Mouse (Mus musculus) left cerebral cortex, adult 2 months (tissue): Measurements from ENCODE around the gene Pml. TPM values are rescaled to one million over a fixed set of nuclear protein-coding genes. Genes with fewer than 3 reads are reported as not detected.
"Not testable (repeated sequence)": the region's sequence is repeated elsewhere in the genome, so short reads cannot be mapped to it uniquely, and the experiment has no call there.

Source experiments
- DNase-seq, 2 experiments: peaks; one replicate each; pipeline ENCODE4 v3.0.0; 2021 to 2022; ENCODE audit warnings: low spot score in 2 of 2, mixed read lengths in 1 of 2; ENCODE audit errors: extremely low spot score in 1 of 2
- H3K27ac ChIP-seq: fragments of 200-600 bp; 2 replicates; pipeline ENCODE4 v1.8.1; 2022
- H3K4me3 ChIP-seq: fragments of 200-600 bp; 2 replicates; pipeline ENCODE4 v1.8.1; 2022
- CTCF ChIP-seq: fragments of 200-600 bp; IDR thresholded peaks from 2 replicates; pipeline ENCODE4 v1.8.1; 2022; ENCODE audit warnings: antibody characterized with exemption, mild to moderate bottlenecking, moderate library complexity
- intact Hi-C: fragments of 180-260 bp; cut with DNase I; formaldehyde crosslinking; loops from one replicate; pipeline ENCODE4 v1.15.1; 2025
- total RNA-seq, 2 experiments: library from RNA; stranded (reverse); gene quantifications; 2 replicates each; pipeline ENCODE4 v1.2.3; 2021

Pml gene
- total RNA-seq, 2 experiments from 2014 or later: 14.1 to 19.3 TPM

DNA sequence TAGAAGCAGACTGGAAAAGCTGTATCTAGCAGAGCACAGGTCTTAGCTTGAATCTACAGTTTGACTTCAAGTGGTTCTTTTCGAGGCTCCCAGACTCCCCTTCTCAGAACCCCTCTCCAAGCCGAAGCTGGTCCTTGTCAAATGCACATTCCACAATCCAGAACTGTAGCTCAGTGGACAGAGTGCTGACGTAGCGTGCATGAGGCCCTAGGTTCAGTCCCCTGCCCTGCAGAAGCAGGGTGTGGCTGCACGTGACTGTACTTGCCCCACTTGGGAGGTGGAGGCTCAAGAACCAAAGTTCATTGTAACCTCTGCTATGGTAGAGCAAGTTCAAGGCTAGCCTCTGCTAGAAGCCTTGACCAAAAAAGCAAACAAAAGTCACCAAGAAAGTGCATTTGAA, 30.2 kb upstream of the Pml start:
- intact Hi-C loops: loop anchor here (2.0 kb wide), 3 partner anchors 33 to 241 kb away; no protein-coding TSS in a partner anchor
- no peak for TF ChIP-seq CTCF
- no peak overlapping the region for H3K27ac ChIP-seq
- H3K4me3 ChIP-seq: no peak overlapping the region
- DNase-seq: no peak

DNA sequence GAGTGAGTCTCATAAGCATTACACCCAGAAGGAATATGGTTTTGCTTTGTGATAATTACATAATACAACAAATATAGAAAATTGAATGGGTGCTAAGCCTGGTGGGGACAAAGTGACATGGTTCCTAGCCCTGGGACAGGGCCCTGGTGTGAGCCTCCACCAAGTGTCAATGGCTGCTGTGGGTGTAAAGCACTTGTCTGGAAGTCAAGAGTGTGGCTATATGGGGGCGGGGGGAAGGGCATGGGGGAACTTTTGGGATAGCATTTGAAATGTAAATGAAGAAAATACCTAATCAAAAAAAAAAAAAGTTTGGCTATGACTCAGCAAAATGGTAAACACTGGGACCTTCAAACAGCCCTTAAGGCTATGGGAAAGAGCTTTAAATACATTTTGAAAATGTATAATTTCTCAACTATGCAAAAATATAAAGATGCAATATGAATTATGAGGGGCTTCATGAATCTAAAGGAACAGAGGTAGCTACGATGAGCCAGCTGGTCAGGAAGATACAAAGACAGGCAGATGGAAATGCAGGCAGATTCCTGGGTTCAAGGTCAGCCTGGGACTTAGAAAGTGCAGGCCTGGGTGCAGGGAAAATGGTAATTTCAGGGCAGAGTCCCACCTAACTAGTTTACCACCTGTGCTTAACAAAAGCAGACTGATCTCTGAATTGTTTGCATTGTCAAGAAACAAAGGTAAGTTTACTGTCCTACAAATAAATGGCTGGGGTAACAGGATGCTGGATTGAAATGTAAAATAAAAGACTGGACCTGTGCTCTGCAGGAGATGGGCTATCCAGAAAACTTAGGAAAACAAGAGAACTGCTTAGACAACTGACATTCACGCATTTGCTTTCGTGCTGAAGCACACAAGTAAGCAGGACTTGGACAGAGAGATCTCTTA, 29.5 kb upstream of the Pml start:
- H3K4me3 ChIP-seq: no peak overlapping the region
- H3K27ac ChIP-seq: no peak overlapping the region
- intact Hi-C loops: no loop called here
- no peak for DNase-seq
- TF ChIP-seq CTCF: no peak

DNA sequence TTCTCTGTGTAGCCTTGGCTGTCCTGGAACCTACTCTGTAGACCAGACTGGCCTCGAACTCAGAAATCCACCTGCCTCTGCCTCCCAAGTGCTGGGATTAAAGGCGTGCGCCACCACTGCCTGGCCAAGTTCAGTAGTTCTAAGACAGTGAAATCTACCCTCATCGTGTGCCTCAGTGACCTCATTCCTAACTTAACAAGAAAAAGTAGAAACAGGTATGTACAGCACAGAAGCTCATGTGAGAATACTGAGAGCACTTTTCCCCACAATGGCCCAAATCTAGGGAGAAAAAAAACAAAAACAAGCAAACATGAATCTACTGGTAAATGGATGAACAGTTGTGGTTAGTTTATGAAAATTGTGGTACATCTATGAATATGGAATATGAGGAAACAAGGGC, 28.7 kb upstream of the Pml start:
- Histone ChIP-seq H3K4me3 (no peak overlapping the region), H3K27ac (no peak overlapping the region)
- DNase-seq: no peak
- TF ChIP-seq CTCF: no peak
- intact Hi-C loops: no loop called here

DNA sequence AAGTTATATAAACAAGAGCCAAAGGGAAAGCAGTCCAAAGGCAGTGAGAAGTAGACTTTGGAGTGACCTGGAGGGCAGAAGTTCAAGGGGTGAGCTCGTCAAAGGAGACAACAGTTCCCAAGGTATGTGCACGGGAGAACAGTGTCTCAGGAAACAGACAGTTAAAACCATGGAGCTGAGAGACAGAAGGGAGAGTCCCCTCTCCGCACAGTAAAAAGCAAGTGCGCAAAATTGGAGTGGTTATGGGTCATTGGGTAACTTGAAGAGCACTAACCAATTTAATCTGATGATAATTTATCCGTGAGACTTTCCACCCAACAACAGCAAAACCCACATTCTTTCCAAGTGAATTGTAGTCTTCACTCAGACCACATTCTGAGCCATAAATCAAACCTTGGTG, 26.8 kb upstream of the Pml start:
- H3K4me3 ChIP-seq: no peak overlapping the region
- DNase-seq: no peak
- TF ChIP-seq CTCF: no peak
- H3K27ac ChIP-seq: no peak overlapping the region
- intact Hi-C loops: no loop called here

DNA sequence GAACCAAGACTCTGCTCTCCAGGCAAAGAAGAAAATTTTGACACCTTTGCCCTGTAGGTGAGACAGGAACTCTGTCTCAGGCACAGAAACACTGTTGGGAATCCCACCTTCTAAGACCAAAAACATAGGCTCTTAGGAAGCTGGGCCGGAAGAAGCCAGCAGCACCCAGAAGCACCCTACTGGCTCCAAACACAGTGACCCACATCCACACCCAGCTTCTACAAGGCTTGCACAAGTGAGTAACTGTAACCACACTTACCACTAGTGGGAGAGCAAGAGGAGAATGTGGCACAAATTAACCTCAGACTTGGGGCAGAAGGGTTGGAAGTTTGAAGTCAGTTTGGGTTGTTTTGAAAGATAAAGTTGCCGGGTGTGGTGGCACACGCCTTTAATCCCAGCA, 26.2 kb upstream of the Pml start:
- Histone ChIP-seq H3K27ac (peak overlapping the region; percentile 2), H3K4me3 (no peak overlapping the region)
- no peak for TF ChIP-seq CTCF
- intact Hi-C loops: no loop called here
- no peak for DNase-seq

DNA sequence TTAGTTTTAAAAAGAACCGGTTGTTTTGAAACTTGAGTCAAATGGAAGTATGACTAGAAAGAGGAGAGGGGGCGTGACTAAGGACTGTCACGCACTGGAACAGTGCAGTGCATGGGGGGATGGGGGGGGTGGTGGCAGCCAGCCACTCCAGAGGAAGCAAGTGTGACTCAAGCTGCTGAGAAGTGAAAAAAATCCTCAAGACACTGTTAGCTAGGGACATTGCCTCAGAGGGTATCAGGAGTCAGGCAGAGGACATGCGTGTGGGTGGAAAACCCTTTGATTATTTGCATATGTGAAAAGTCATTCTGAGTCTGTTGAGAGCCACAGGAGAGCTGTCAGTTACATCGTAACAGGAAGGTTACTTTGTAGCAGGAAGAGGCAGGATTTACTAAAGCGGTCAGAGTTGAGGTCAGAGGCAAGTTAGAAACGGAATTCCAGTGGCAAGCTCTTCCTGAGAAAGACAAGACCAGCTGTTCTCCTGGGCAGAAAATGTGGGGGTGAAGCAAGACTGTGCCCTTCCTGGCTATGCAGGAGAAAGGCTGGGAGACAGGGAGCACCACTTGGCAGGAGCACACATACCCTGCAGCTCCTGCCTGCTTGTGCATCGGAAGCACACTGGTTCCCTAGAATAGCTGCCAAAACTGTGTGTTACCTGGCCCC, 25.7 kb upstream of the Pml start:
- Histone ChIP-seq H3K27ac (peak overlapping the region; percentile 2), H3K4me3 (no peak overlapping the region)
- no peak for TF ChIP-seq CTCF
- intact Hi-C loops: no loop called here
- no peak for DNase-seq

DNA sequence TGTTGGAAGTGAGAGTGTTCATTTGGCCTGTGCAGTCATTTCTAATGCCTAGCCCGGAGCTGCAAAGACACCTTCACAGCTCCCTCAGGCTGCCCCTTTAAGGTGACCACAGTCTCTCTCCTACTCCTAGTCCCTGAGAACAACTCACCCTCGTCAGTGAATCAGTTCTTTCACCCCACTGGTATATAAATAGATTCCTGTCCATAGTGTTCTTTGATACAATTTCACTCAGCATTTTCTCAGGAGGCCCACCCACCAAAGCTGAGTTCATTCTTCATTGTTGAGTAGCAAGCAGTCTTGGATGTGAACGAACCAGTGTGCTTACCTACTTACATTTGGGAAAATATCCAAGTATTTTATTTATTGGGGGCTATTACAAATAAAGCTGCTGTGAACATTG, 25.0 kb upstream of the Pml start:
- TF ChIP-seq CTCF: no peak
- intact Hi-C loops: no loop called here
- peak overlapping the region; percentile 26; the same call in 1 of the 2 replicates for H3K27ac ChIP-seq
- H3K4me3 ChIP-seq: no peak overlapping the region
- DNase-seq: no peak

DNA sequence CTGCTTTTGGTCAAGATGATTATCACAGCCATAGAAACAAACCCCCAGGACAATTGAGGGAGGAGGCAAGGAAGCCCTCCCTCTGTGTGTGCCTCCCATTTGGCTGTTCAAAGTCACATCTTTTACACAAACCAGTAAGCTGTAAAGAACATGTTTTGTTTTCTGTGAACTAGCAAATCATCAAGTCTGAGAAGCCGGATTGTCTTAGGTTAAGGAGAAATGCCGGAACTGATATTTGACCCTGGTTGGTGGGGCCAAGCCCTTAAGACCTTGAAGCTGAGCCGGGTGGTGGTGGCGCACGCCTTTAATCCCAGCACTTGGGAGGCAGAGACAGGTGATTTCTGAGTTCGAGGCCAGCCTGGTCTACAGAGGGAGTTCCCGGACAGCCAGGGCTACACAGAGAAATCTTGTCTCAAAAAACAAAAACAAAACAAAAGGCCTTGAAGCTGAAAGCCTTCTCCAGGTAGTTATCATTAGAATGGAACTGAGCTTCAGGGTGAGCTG, 24.6 kb upstream of the Pml start:
- H3K27ac ChIP-seq: peak overlapping the region; percentile 26; the same call in 1 of the 2 replicates
- H3K4me3 ChIP-seq: no peak overlapping the region
- TF ChIP-seq CTCF: no peak
- intact Hi-C loops: no loop called here
- DNase-seq: no peak

DNA sequence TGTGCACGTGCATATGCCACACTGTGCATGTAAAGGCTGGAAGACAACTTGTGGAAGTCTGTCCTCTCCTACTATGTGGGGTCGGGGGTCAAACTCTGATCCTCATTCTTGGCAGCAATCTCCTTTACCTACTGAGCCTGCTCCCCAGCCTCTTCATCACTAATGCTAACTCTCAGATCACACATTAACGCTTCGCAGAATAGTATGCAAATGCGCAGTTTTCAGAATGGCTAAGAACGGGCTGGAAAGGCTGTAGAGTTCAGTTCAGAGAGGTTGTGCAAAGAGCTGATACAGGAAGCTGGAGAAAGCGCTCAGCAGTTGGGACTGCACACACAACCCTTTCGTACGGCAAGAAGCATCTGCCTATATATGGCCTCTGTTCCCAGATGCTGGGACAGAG, 23.3 kb upstream of the Pml start:
- no peak for DNase-seq
- TF ChIP-seq CTCF: no peak
- no peak overlapping the region for H3K4me3 ChIP-seq
- no peak overlapping the region for H3K27ac ChIP-seq
- intact Hi-C loops: no loop called here

DNA sequence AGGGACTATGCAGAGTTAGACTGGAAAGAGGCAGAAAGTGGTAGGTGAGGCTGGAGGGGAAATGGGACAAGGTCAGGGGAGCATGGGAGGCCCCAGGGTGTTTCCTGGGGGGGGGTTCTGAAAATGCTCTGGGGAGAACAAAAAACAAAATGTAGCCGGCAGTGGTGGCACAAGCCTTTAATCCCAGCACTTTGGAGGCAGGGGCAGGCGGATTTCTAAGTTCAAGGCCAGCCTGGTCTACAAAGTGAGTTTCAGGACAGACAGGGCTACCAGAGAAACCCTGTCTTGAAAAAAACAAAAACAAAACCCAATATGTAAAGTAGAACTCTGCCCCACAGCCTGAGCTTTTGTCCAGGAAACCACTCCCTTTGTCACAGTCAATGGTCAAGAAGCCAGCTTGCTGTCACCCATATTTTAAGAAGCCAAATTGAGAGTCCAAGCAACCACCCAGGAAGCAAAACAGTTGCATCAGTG, 22.5 kb upstream of the Pml start:
- DNase-seq: no peak
- Histone ChIP-seq H3K4me3 (no peak overlapping the region), H3K27ac (no peak overlapping the region)
- intact Hi-C loops: no loop called here
- TF ChIP-seq CTCF: no peak

DNA sequence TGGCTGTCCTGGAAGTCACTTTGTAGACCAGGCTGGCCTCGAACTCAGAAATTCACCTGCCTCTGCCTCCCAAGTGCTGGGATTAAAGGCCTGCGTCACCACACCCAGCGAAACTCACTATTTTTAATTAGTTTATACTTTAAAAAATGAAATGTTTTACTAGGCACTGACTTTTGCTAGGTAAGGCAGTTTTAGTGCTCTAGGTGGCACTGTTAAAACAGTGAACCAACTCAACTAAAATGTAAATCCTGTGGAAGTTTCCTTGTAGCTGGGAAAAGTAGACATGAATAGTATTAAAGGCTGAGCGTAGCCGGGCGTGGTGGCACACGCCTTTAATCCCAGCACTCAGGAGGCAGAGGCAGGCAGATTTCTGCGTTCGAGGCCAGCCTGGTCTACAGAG, 22.0 kb upstream of the Pml start:
- H3K4me3 ChIP-seq, H3K27ac ChIP-seq, DNase-seq, intact Hi-C loops: not testable (repeated sequence)
- TF ChIP-seq CTCF: peak; percentile 24

DNA sequence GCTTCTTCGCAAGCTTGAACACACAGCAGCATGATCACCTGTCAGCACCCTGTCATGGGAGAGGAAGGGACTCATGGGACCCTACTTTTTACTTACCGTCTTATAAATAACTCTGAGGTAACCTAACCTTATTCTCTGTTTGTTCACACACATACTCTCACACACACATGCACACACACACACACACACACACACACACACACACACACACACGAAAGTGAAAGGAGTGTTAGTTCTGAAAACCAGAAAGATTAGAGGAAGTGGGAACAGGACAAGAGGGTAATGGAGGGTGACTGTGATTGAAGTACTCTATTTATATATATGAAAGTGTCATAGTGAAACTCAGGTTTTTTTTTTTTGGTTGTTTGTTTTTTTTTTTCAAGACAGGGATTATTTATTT, 21.5 kb upstream of the Pml start:
- intact Hi-C loops: no loop called here
- DNase-seq: no peak

More for the DNA sequence above, 21.5 kb upstream of the Pml start:
- no peak overlapping the region for H3K27ac ChIP-seq
- no peak overlapping the region for H3K4me3 ChIP-seq
- TF ChIP-seq CTCF: no peak
